Mouse (Mus musculus) brown adipose tissue, adult 24 weeks (tissue): ENCODE measurements around the gene Irs1. TPM values are rescaled to one million over a fixed set of nuclear protein-coding genes. Genes with fewer than 3 reads are reported as not detected.

ENCODE experiments used
- H3K27ac ChIP-seq: fragments of 200-500 bp; replicated peaks from 2 replicates; pipeline ENCODE4 v1.5.1; 2012; ENCODE audit warnings: low read depth, mild to moderate bottlenecking, low read length
- H3K4me1 ChIP-seq: fragments of 200-500 bp; 2 replicates; pipeline ENCODE4 v1.6.1; 2012; ENCODE audit warnings: low read length, mixed read lengths; ENCODE audit not compliant: control insufficient read depth, insufficient read depth, insufficient read length
- H3K4me3 ChIP-seq: fragments of 200-500 bp; 2 replicates; pipeline ENCODE4 v1.5.1; 2012; ENCODE audit warnings: low read depth, mild to moderate bottlenecking, low read length, moderate library complexity; ENCODE audit not compliant: insufficient read depth
- polyA plus RNA-seq: library from polyadenylated mRNA; stranded (reverse); fragments of >200 nt; gene quantifications from 2 replicates; pipeline ENCODE4 v1.2.4, GENCODE M21; 2012; ENCODE audit not compliant: missing spikeins, insufficient read depth, insufficient read length

Irs1 gene
- polyA plus RNA-seq, 1 experiment, result 10.1 TPM

DNA sequence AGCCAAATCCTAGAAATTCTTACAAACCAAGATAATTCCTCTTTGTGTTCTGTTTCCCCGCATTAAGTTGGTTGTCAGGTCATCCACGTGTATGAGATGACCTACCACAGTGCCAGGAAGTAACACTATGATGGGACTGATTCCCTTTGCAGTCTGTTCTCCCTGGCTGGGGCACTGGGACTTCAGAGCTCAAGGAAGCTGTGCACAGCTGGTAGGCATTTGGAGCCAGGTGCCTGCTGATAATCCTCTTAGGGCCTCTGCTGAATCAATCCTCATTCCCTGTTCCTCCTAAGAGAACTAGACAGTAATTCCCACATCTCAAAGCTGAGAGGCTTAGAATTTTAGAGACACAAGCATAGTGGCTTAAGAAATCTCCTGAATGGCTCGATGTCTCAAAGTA lies 99.6 kb downstream of the Irs1 start:
- no peak overlapping the region for H3K27ac ChIP-seq
- no peaks in the 10 kb centered on the region for H3K4me1 ChIP-seq
- H3K4me3 ChIP-seq, result no peak overlapping the region

DNA sequence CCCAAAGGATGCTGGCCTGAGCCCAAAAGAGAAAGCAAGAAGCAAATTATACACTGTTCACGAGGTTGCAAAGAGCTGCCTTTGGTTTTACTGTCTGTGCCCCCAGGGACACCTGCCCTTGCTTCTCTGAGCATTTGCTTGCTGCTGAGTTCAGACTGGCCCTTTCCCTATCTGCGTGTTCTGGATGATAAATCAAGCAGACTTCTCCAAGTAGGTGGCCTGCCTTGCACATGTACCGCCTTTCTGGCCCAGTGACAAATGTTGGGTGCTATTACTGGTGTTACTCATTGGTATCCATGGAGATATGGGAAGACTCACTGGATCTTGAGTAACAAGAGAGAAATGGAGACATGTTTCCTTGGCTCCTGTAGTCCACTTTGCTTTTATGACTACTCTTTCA lies 101.7 kb downstream of the Irs1 start:
- Histone ChIP-seq H3K4me1 (no peaks in the 10 kb centered on the region), H3K4me3 (no peak overlapping the region), H3K27ac (peak overlapping the region; percentile 38; the same call in 1 of the 2 replicates)

- Histone ChIP-seq H3K27ac (no peak overlapping the region), H3K4me3 (no peak overlapping the region), H3K4me1 (no peaks in the 10 kb centered on the region)
Measured at GRCm38 (mm10) chr1:82188549-82189231, 102.5 kb downstream of the Irs1 start.

GRCm38 (mm10) chr1:82183913-82184442 lies 107.2 kb downstream of the Irs1 start:
- H3K27ac ChIP-seq, result no peak overlapping the region
- H3K4me1 ChIP-seq, result peaks cover 6% of the 10 kb centered on the region; the same call in 1 of the 2 replicates
- H3K4me3 ChIP-seq, result no peak overlapping the region

Other genes starting within 250 kb of the Irs1 start
- gene Gm9747, start 58.3 kb downstream of the Irs1 start, polyA plus RNA-seq, result not detected in 2 replicates
- 8.2 and 11.5 TPM in 2 replicates for gene Rhbdd1, start 25.0 kb upstream of the Irs1 start, polyA plus RNA-seq